Mouse (Mus musculus) CH12.LX (cell line): ENCODE results near the gene Adcy10.

Experiments
- CTCF ChIP-seq, 2 experiments: IDR thresholded peaks in 1 of 2; conservative IDR thresholded peaks in 1 of 2; 2 replicates each; pipeline ENCODE4 v1.5.1; 2011 to 2012; ENCODE audit warnings: low read depth in 2 of 2, low read length in 2 of 2, improper control_type of control experiment in 1 of 2, inconsistent platforms in 1 of 2, mild to moderate bottlenecking in 1 of 2, moderate library complexity in 1 of 2
- ELF1 ChIP-seq: IDR thresholded peaks from 2 replicates; pipeline ENCODE4 v1.6.1; 2014; ENCODE audit warnings: low read depth, mild to moderate bottlenecking, inconsistent platforms, low read length, improper control_type of control experiment
- MAFK ChIP-seq: IDR thresholded peaks from 2 replicates; pipeline ENCODE4 v1.6.1; 2011; ENCODE audit warnings: low read length, improper control_type of control experiment; ENCODE audit not compliant: insufficient replicate concordance
- MAX ChIP-seq: IDR thresholded peaks from 2 replicates; pipeline ENCODE4 v1.6.1; 2011; ENCODE audit warnings: low read length, improper control_type of control experiment
- POLR2A ChIP-seq: IDR thresholded peaks from 2 replicates; pipeline ENCODE4 v1.6.1; 2011; ENCODE audit warnings: low read depth, mild to moderate bottlenecking, improper control_type of control experiment, low read length
- ZC3H11A ChIP-seq: IDR thresholded peaks from 2 replicates; pipeline ENCODE4 v1.6.1; 2012; ENCODE audit warnings: low read depth, mild to moderate bottlenecking, inconsistent platforms, low read length, improper control_type of control experiment
- ZKSCAN1 ChIP-seq: IDR thresholded peaks from 2 replicates; pipeline ENCODE4 v1.6.1; 2012; ENCODE audit warnings: low read depth, inconsistent platforms, low read length, improper control_type of control experiment, borderline replicate concordance

DNA sequence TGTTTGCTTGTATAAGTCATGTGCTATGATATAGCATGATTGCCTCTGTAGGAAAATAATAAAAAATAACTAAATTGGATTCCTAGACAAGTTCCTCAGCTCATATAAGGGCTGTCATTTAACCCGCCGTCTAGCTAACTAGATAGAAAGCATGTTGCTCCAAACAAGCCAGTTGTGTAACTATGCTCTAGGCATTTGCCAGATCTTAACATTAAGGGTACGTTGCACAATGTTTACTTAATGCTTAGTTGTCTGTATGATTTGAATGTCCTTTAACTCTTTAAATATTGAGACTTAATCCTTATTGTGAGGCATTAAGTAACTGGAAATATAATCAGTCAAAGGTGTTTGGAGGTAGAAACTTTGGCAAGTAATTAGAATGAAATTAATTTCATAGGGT is 20.4 kb upstream of the Adcy10 start:
- TF ChIP-seq MAFK (no peak), POLR2A (no peak), ZKSCAN1 (no peak), CTCF (conservative IDR thresholded peaks at IDR 0.05 in 1 of 2, IDR thresholded peaks at IDR 0.05 in 1 of 2; ENCODE audit: low read depth in 2 of 2, low read length in 2 of 2) (no peak), ELF1 (no peak), ZC3H11A (no peak), MAX (no peak)
